Mouse (Mus musculus) embryonic fibroblast, embryonic 13.5 days (primary cell): ENCODE measurements at regions not wholly inside any gene's neighbourhood (a gene's known extent, or its start where the extent isn't known, plus 50 kb on each side); places are given as distances from the start of the nearest gene placed in this dataset.

Experiments
- H3K27ac ChIP-seq: 2 replicates; pipeline ENCODE4 v1.5.1; 2012; ENCODE audit warnings: low read length, control low read depth, inconsistent platforms; ENCODE audit not compliant: insufficient read depth
- H3K4me1 ChIP-seq: 2 replicates; pipeline ENCODE4 v1.6.1; 2011; ENCODE audit warnings: low read length; ENCODE audit not compliant: control insufficient read depth, insufficient read depth
- H3K4me3 ChIP-seq: 2 replicates; pipeline ENCODE4 v1.5.1; 2011; ENCODE audit warnings: mild to moderate bottlenecking, control low read depth, low read length; ENCODE audit not compliant: insufficient read depth
- CTCF ChIP-seq: IDR thresholded peaks from 2 replicates; pipeline ENCODE4 v1.5.1; 2011; ENCODE audit warnings: mild to moderate bottlenecking, control low read depth, low read length, moderate library complexity, borderline replicate concordance; ENCODE audit not compliant: insufficient read depth
- POLR2A ChIP-seq: IDR thresholded peaks from 2 replicates; pipeline ENCODE4 v1.6.1; 2011; ENCODE audit warnings: low read depth, mild to moderate bottlenecking, control low read depth, low read length, moderate library complexity

- no peak overlapping the region for H3K27ac ChIP-seq
Measured at GRCm38 (mm10) chr12:33804206-33804791, 123.9 kb upstream of the Ferd3l start.

GRCm38 (mm10) chr12:33825571-33825970 is 102.7 kb upstream of the Ferd3l start:
- H3K27ac ChIP-seq, result no peak overlapping the region
- no peaks in the 10 kb centered on the region for H3K4me1 ChIP-seq
- H3K4me3 ChIP-seq, result no peak overlapping the region
- TF ChIP-seq CTCF (no peak), POLR2A (no peak)

More at GRCm38 (mm10) chr12:33804206-33804791, 123.9 kb upstream of the Ferd3l start:
- TF ChIP-seq POLR2A, result no peak
- TF ChIP-seq CTCF, result no peak
- Histone ChIP-seq H3K4me3 (no peak overlapping the region), H3K4me1 (peaks cover 3% of the 10 kb centered on the region; the same call in 1 of the 2 replicates)

DNA sequence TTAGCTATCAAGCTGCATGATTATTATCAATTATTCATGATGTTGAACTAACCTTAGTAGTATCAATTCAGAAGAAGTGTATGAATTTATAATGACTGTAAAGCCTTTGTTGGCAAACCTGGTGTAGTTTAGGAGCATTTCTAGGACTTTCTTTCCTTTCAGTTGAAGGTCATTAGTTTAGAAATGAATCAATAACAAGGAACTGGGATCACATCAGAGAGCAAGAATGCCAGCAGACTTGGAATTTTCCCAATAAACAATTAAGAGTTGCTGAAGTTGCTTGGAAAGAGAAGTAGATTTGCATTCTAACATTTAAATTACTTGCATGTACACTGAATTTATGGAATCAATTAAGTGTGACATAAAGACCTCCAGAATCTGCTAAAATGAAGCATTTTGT is 79.1 kb upstream of the Ferd3l start:
- H3K27ac ChIP-seq, result no peak overlapping the region
- H3K4me1 ChIP-seq, result peaks cover 5% of the 10 kb centered on the region
- no peak overlapping the region for H3K4me3 ChIP-seq
- TF ChIP-seq CTCF, result no peak
- TF ChIP-seq POLR2A, result no peak

- TF ChIP-seq CTCF (no peak), POLR2A (no peak)
- no peak overlapping the region for H3K27ac ChIP-seq
- H3K4me3 ChIP-seq, result no peak overlapping the region
- peaks cover 5% of the 10 kb centered on the region for H3K4me1 ChIP-seq
Measured at GRCm38 (mm10) chr12:33851736-33852135, 76.5 kb upstream of the Ferd3l start.
